Mouse (Mus musculus): ENCODE data around the gene Gm47841. TPM values are rescaled to one million over a fixed set of nuclear protein-coding genes. Genes with fewer than 3 reads are reported as not detected.

Gm47841 gene
- total and polyA plus RNA-seq, 3 experiments: not detected

- Histone ChIP-seq H3K4me3 (ENCODE audit: control insufficient read depth in 1 of 2, insufficient read depth in 1 of 2, low read depth in 2 of 2, low read length in 2 of 2) (no peak overlapping the region), H3K27ac (ENCODE audit: control insufficient read depth, low read depth, low read length) (no peak overlapping the region), H3K27me3 (ENCODE audit: control insufficient read depth in 1 of 2, insufficient read depth in 2 of 2, low read length in 2 of 2) (peaks cover 8 to 24% of the 10 kb centered on the region in 2 experiments), H3K79me2 (ENCODE audit: control insufficient read depth, insufficient read depth, low read length, poor library complexity) (no peaks in the 10 kb centered on the region), H3K36me3 (ENCODE audit: control insufficient read depth in 1 of 2, insufficient read depth in 2 of 2, low read length in 2 of 2) (no peaks in the 10 kb centered on the region), H3K9me3 (replicated peaks; ENCODE audit: insufficient read depth, low read length) (no peaks in the 10 kb centered on the region), H3K4me1 (ENCODE audit: control insufficient read depth in 1 of 2, insufficient read depth in 2 of 2, low read length in 2 of 2) (no peaks in the 10 kb centered on the region), H3K9ac (ENCODE audit: control insufficient read depth, low read depth, low read length, poor library complexity, severe bottlenecking) (no peak overlapping the region)
- no peak for TF ChIP-seq TBP (IDR thresholded peaks at IDR 0.05; ENCODE audit: low read depth, low read length)
- no peak for TF ChIP-seq MEF2A (IDR thresholded peaks at IDR 0.05; ENCODE audit: extremely low read depth, insufficient replicate concordance, low read depth, low read length, poor library complexity, severe bottlenecking)
- no peak for DNase-seq (ENCODE audit: low read depth, low spot score)
These were observed 25.5 kb upstream of the Gm47841 start for GRCm38 (mm10) chr15:101072736-101073135.

- TF ChIP-seq MXI1 (IDR thresholded peaks at IDR 0.05; ENCODE audit: low read depth, low read length): no peak
- no peak for TF ChIP-seq CTCF (IDR thresholded peaks at IDR 0.05 in 2 of 3, conservative IDR thresholded peaks at IDR 0.05 in 1 of 3; ENCODE audit: control insufficient read depth in 1 of 3, insufficient read depth in 1 of 3, low read depth in 2 of 3, low read length in 3 of 3, poor library complexity in 1 of 3, severe bottlenecking in 1 of 3)
- TF ChIP-seq UBTF (IDR thresholded peaks at IDR 0.05; ENCODE audit: borderline replicate concordance, insufficient read depth, low read depth, low read length): no peak
- TF ChIP-seq TAL1 (IDR thresholded peaks at IDR 0.05; ENCODE audit: low read length): no peak
- no peak for TF ChIP-seq MEF2A (IDR thresholded peaks at IDR 0.05; ENCODE audit: extremely low read depth, insufficient replicate concordance, low read depth, low read length, poor library complexity, severe bottlenecking)
- no peak for TF ChIP-seq ELF1 (IDR thresholded peaks at IDR 0.05; ENCODE audit: low read depth, low read length)
- no peak for TF ChIP-seq TCF12 (IDR thresholded peaks at IDR 0.05; ENCODE audit: low read depth, low read length)
- TF ChIP-seq KAT2A (conservative IDR thresholded peaks at IDR 0.05; ENCODE audit: low read depth, low read length): no peak
- no peak for TF ChIP-seq E2F4 (IDR thresholded peaks at IDR 0.05; ENCODE audit: borderline replicate concordance, low read depth, low read length)
- TF ChIP-seq CHD1 (IDR thresholded peaks at IDR 0.05; ENCODE audit: low read depth, low read length): no peak
- no peak for TF ChIP-seq MAX (IDR thresholded peaks at IDR 0.05; ENCODE audit: low read length)
- no peak for TF ChIP-seq RAD21 (IDR thresholded peaks at IDR 0.05; ENCODE audit: low read depth, low read length)
- TF ChIP-seq EP300 (IDR thresholded peaks at IDR 0.05; ENCODE audit: low read depth in 1 of 2, low read length in 2 of 2): no peak
- no peak for TF ChIP-seq ETS1 (IDR thresholded peaks at IDR 0.05; ENCODE audit: low read depth, low read length)
- TF ChIP-seq ZC3H11A (IDR thresholded peaks at IDR 0.05; ENCODE audit: low read depth, low read length): no peak
- TF ChIP-seq MYB (IDR thresholded peaks at IDR 0.05; ENCODE audit: low read depth, low read length): no peak
- no peak for TF ChIP-seq NELFE (IDR thresholded peaks at IDR 0.05; ENCODE audit: low read depth, low read length)
- Histone ChIP-seq H3K27ac (ENCODE audit: control insufficient read depth, low read depth, low read length) (no peak overlapping the region), H3K36me3 (ENCODE audit: control insufficient read depth in 1 of 2, insufficient read depth in 2 of 2, low read length in 2 of 2) (no peaks in the 10 kb centered on the region), H3K4me3 (ENCODE audit: control insufficient read depth in 1 of 2, insufficient read depth in 1 of 2, low read depth in 2 of 2, low read length in 2 of 2) (no peak overlapping the region), H3K27me3 (ENCODE audit: control insufficient read depth in 1 of 2, insufficient read depth in 2 of 2, low read length in 2 of 2) (peaks cover 8 to 24% of the 10 kb centered on the region in 2 experiments), H3K4me1 (ENCODE audit: control insufficient read depth in 1 of 2, insufficient read depth in 2 of 2, low read length in 2 of 2) (no peaks in the 10 kb centered on the region), H3K9me3 (replicated peaks; ENCODE audit: insufficient read depth, low read length) (no peaks in the 10 kb centered on the region), H3K9ac (ENCODE audit: control insufficient read depth, low read depth, low read length, poor library complexity, severe bottlenecking) (no peak overlapping the region), H3K79me2 (ENCODE audit: control insufficient read depth, insufficient read depth, low read length, poor library complexity) (no peaks in the 10 kb centered on the region)
- no peak for DNase-seq (ENCODE audit: low read depth, low spot score)
These were observed 23.6 kb upstream of the Gm47841 start for GRCm38 (mm10) chr15:101070762-101071161.
